8 mouse cellular contexts compared by ENCODE assay signal in the genomic region with DNA sequence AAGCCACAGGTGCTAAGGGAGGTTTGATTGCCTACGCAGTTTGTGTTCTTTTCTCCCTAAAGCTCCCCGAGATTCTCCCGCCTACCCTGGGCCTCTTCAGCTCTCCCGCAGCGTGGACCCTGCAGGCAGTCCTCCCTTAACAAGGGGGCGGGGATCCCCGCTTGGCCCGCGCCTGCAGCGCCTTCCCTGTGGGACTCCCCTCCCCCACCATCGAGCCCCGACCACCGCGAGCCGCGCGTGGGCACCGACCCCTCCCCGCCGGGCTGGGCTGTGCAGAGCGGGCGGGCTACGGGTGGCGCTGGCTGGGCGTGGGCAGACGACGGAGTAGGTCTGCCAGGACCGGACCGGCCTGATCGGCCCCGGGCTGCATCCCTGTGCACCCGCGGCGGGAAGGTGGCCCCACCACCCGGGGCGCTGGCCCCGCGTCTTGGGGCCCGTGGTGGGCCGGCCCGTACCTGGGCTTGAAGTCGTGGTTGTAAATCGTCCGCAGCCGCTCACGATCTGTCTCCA. TPM values are rescaled to one million over a fixed set of nuclear protein-coding genes. Genes with fewer than 3 reads are reported as not detected.
DNase-seq lines count a peak whose midpoint lies in the region; ATAC-seq lines count a peak whose summit lies in the region.

No protein-coding gene starts in this region.

- intact Hi-C loops in left cerebral cortex, postnatal 14 days (cut with DNase I), result no loop called here

- ATAC-seq in hindbrain, embryonic 14.5 days (ENCODE audit: low FRiP score), result peak; percentile 80

- H3K9me3 ChIP-seq in hindbrain, embryonic 14.5 days (ENCODE audit: control insufficient read depth, low read length), result no peaks in the 10 kb centered on the region
- no peaks in the 10 kb centered on the region for H3K9me3 ChIP-seq in megakaryocyte, embryonic 14.5 days

- H3K27ac ChIP-seq in hindbrain, embryonic 14.5 days, result peak overlapping the region; percentile 71; the same call in 1 of the 2 replicates

- WGBS in hindbrain, embryonic 14.5 days, result under 1% methylated on average over 46 of the region's 46 CpGs

- H3K4me2 ChIP-seq in hindbrain, embryonic 14.5 days (replicated peaks), result peak overlapping the region; percentile 99

- H3K9ac ChIP-seq in hindbrain, embryonic 14.5 days, result peak overlapping the region; percentile 81

- no peaks in the 10 kb centered on the region for H3K27me3 ChIP-seq in hindbrain, embryonic 14.5 days (ENCODE audit: control insufficient read depth, insufficient read depth, low read length)
- H3K27me3 ChIP-seq in megakaryocyte, embryonic 14.5 days (replicated peaks), result no peaks in the 10 kb centered on the region

- peak; percentile 78 for DNase-seq in NIH3T3 (ENCODE audit: low read depth)
- peak; percentile 38 to 48 for DNase-seq in cerebellum, postnatal 14 days
- DNase-seq in frontal cortex, postnatal 10 days (ENCODE audit: low spot score in 2 of 2), result peak; percentile 54 to 62
- DNase-seq in hindbrain, embryonic 14.5 days (ENCODE audit: low spot score), result peak; percentile 33
- DNase-seq in left cerebral cortex, postnatal 14 days (ENCODE audit: low spot score in 2 of 2), result peak; percentile 52
- peak; percentile 71 to 74 for DNase-seq in right cerebral cortex, postnatal 10 days (ENCODE audit: low spot score in 2 of 2)
- peak; percentile 41 to 49 for DNase-seq in urinary bladder, postnatal 36 days (ENCODE audit: low spot score in 2 of 2)

- H3K36me3 ChIP-seq in hindbrain, embryonic 14.5 days (replicated peaks; ENCODE audit: control insufficient read depth, insufficient read depth), result peaks cover 4% of the 10 kb centered on the region; the same call in 1 of the 2 replicates
- H3K36me3 ChIP-seq in megakaryocyte, embryonic 14.5 days (replicated peaks; ENCODE audit: low read length), result peaks cover 49% of the 10 kb centered on the region

- peaks cover 5% of the 10 kb centered on the region; the same call in 1 of the 2 replicates for H3K4me1 ChIP-seq in hindbrain, embryonic 14.5 days (replicated peaks; ENCODE audit: control insufficient read depth, insufficient read depth, low read length)
- peaks cover 62% of the 10 kb centered on the region for H3K4me1 ChIP-seq in megakaryocyte, embryonic 14.5 days

- peak overlapping the region; percentile 79 for H3K4me3 ChIP-seq in hindbrain, embryonic 14.5 days (replicated peaks; ENCODE audit: low read length)
- H3K4me3 ChIP-seq in megakaryocyte, embryonic 14.5 days (replicated peaks), result peak overlapping the region; percentile 100

RNA-seq across cellular contexts. Expression of a gene that starts 0.8 kb away (rescaled TPM):
- polyA plus RNA-seq in hindbrain, embryonic 14.5 days (2014; fragmentation: Nextera tagmentation; extraction: Ambion mirVana), result 6.8 and 7.8 TPM in 2 replicates
- 10 to 100 TPM in 1 of 2 experiments, 1 to 10 TPM in 1; 8.9 to 12.1 TPM for total RNA-seq in left cerebral cortex, postnatal 14 days (2021)
- polyA plus RNA-seq in megakaryocyte, embryonic 14.5 days (2012; ENCODE audit: insufficient read depth, low replicate concordance), result 38.5 and 66.3 TPM in 2 replicates

RNA-seq across cellular contexts. Expression of a gene that starts 29.4 kb away (rescaled TPM):
- 57.7 and 59.6 TPM in 2 replicates for polyA plus RNA-seq in hindbrain, embryonic 14.5 days (2014; fragmentation: Nextera tagmentation; extraction: Ambion mirVana)
- 10 to 100 TPM; 35.2 to 36.6 TPM for total RNA-seq in left cerebral cortex, postnatal 14 days (2021)
- polyA plus RNA-seq in megakaryocyte, embryonic 14.5 days (2012; ENCODE audit: insufficient read depth, low replicate concordance), result 103 and 229 TPM in 2 replicates

RNA-seq across cellular contexts. Expression of a gene that starts 35.9 kb away (rescaled TPM):
- polyA plus RNA-seq in hindbrain, embryonic 14.5 days (2014; fragmentation: Nextera tagmentation; extraction: Ambion mirVana), result 0.04 and 0.07 TPM in 2 replicates
- not detected for total RNA-seq in left cerebral cortex, postnatal 14 days (2021)
- polyA plus RNA-seq in megakaryocyte, embryonic 14.5 days (2012; ENCODE audit: insufficient read depth, low replicate concordance), result not detected in 2 replicates

RNA-seq across cellular contexts. Expression of a gene that starts 36.7 kb away (rescaled TPM):
- polyA plus RNA-seq in hindbrain, embryonic 14.5 days (2014; fragmentation: Nextera tagmentation; extraction: Ambion mirVana), result 0.59 and 1.3 TPM in 2 replicates
- under 1 TPM; 0.59 to 0.76 TPM for total RNA-seq in left cerebral cortex, postnatal 14 days (2021)
- 2.1 and 6.0 TPM in 2 replicates for polyA plus RNA-seq in megakaryocyte, embryonic 14.5 days (2012; ENCODE audit: insufficient read depth, low replicate concordance)

RNA-seq across cellular contexts. Expression of a gene that starts 46.3 kb away (rescaled TPM):
- 34.5 and 35.9 TPM in 2 replicates for polyA plus RNA-seq in hindbrain, embryonic 14.5 days (2014; fragmentation: Nextera tagmentation; extraction: Ambion mirVana)
- 10 to 100 TPM; 31.7 to 33.7 TPM for total RNA-seq in left cerebral cortex, postnatal 14 days (2021)
- 3.0 and 4.4 TPM in 2 replicates for polyA plus RNA-seq in megakaryocyte, embryonic 14.5 days (2012; ENCODE audit: insufficient read depth, low replicate concordance)

Comparison
In these comparisons a context has a peak if more than half of its experiments do, and no peak if none do; other contexts are left out.
1. Peak in every context shown above with its lines: DNase-seq, ATAC-seq, H3K4me3 ChIP-seq and H3K27ac ChIP-seq.